Mouse (Mus musculus) lung, adult 2 months (tissue): ENCODE measurements around the gene Sap30bp. TPM values are rescaled to one million over a fixed set of nuclear protein-coding genes. Genes with fewer than 3 reads are reported as not detected.
A peak's percentile ranks its signal among the peaks of the same experiment; 100 is the strongest.

Experiments
- DNase-seq: peaks from one replicate; pipeline ENCODE4 v3.0.0; 2022
- H3K4me1 ChIP-seq: fragments of 200-500 bp; 2 replicates; pipeline ENCODE4 v1.6.1; 2011; ENCODE audit warnings: low read length; ENCODE audit not compliant: control insufficient read depth, insufficient read depth
- H3K4me3 ChIP-seq: fragments of 200-500 bp; replicated peaks from 2 replicates; pipeline ENCODE3; 2011; ENCODE audit warnings: low read depth, mild to moderate bottlenecking, control low read depth, low read length; ENCODE audit errors: extremely low read depth
- CTCF ChIP-seq: fragments of 200-500 bp; IDR thresholded peaks from 2 replicates; pipeline ENCODE4 v1.5.1; 2011; ENCODE audit warnings: mild to moderate bottlenecking, low read length, control low read depth; ENCODE audit not compliant: insufficient read depth
- POLR2A ChIP-seq: fragments of 200-500 bp; IDR thresholded peaks from 2 replicates; pipeline ENCODE4 v1.6.1; 2011; ENCODE audit warnings: low read depth, mild to moderate bottlenecking, control low read depth, low read length, borderline replicate concordance; ENCODE audit errors: extremely low read depth
- WGBS: fragments of 180-500 bp; shearing (Covaris S2); methylation state at CpG from one replicate; pipeline ENCODE4 v1.1.7; 2018; 5-methylcytosine and 5-hydroxymethylcytosine counted together
- polyA plus RNA-seq: library from polyadenylated mRNA; depleted of rRNA; stranded (reverse); fragments of >200 nt; gene quantifications from 2 replicates; pipeline ENCODE4 v1.2.3, GENCODE M21; 2012

Gene Sap30bp
- polyA plus RNA-seq, 1 experiment: 23.0 TPM

GRCm38 (mm10) chr11:116005701-116006419 is 72.8 kb downstream of the Sap30bp start:
- no peak for DNase-seq
- 71% methylated on average over 9 of the region's 9 CpGs for WGBS
- Histone ChIP-seq H3K4me1 (peaks cover 5% of the 10 kb centered on the region; the same call in 1 of the 2 replicates), H3K4me3 (no peak overlapping the region)
- TF ChIP-seq POLR2A (no peak), CTCF (no peak)

DNA sequence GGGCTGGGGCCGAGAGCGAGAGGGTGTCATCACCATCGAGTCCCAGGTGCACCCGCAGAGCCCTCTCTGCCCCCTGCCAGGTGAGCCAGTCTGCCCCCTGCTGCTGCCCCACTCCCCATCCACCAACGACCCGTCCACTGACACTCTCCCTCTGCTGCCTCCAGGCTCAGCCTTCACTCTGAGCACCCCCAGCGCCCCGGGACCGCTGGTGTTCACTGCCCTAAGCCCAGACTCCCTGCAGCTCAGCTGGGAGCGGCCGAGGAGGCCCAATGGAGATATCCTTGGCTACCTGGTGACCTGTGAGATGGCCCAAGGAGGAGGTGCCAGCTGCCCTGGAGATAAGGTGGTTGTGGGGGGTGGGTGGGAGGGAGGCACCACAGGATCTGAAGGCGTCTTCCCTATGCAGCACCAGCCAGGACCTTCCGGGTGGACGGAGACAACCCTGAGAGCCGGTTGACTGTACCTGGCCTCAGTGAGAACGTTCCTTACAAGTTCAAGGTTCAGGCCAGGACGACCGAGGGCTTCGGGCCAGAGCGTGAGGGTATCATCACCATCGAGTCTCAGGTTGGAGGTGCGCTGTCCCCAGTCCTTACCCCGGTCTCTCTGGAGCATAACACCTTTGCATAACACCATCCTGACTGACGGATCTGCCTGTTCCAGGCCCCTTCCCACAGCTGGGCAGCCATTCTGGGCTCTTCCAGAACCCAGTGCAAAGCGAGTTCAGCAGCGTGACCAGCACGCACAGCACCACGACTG is 74.2 kb downstream of the Sap30bp start:
- H3K4me3 ChIP-seq: no peak overlapping the region
- H3K4me1 ChIP-seq: peaks cover 7% of the 10 kb centered on the region; the same call in 1 of the 2 replicates
- WGBS: 88% methylated on average over 28 of the region's 28 CpGs
- no peak for DNase-seq
- TF ChIP-seq CTCF (no peak), POLR2A (no peak)

DNA sequence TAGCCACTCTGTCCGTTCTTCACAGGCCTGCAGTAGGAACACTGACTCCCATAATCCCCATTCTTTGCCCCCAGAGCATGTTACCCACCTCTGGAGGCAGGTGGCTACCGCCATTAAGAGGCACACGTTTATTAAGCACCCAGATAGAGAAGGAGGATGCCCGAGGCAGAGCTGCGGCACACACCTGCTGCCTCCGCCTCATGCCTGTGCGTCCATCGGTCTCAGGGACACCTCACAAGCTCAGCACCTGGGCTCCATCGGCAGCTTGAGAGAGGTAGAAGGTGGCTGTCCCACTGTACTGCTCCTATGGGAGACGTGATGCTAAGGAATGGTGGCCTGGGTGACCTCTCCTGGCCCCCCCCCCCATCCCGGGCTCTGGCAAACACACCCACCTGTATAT is 75.3 kb downstream of the Sap30bp start:
- Histone ChIP-seq H3K4me3 (no peak overlapping the region), H3K4me1 (peaks cover 10% of the 10 kb centered on the region; the same call in 1 of the 2 replicates)
- no peak for TF ChIP-seq POLR2A
- TF ChIP-seq CTCF: no peak
- no peak for DNase-seq
- 88% methylated on average over 11 of the region's 11 CpGs for WGBS

DNA sequence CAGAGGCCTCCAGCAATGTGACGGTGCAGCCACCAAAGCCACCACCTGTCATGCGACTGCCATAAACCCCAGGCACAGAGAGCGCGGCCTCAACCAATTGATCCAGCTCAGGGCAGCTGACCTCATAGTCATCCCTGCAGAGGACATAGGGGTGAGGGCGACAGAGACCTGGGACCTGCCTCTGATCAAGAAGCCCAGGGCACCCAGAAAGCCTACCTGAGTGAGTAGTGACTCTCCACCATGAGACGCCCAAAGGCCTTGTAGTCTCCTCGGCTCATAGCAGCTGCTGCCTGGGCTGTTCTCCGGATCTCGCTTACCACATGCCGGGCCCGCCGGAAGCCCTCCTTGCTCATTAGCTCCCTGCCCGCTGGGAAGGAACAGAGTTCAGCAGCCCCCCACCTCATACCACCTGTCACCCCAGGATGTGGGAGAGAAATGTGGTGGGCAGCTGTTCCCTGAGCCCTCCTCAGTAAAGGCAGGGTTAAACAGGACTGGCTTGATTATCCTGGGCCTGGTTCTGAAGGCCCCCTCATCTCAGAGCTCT is 75.8 kb downstream of the Sap30bp start:
- no peak for TF ChIP-seq POLR2A
- no peak for TF ChIP-seq CTCF
- DNase-seq: no peak
- peaks cover 10% of the 10 kb centered on the region; the same call in 1 of the 2 replicates for H3K4me1 ChIP-seq
- WGBS: 94% methylated on average over 13 of the region's 13 CpGs
- no peak overlapping the region for H3K4me3 ChIP-seq

DNA sequence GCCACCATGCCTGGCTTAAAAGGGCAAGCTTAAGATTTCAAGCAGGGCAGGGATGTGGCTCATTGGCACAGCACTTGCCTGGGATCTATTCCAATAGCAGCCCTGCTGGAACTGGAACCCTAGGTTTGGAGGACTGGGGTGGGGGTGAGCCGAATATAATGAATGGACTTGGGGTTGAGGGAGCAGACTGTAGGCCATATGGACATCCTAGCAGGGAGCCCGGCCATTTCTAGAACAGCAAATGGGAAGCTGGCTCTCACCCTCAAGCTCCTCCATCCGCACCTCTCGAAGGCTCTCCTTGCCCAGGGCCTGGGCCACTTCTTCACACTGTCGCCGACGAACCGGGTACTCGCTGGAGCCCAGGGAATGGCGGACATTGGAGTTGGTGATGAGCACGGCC is 76.6 kb downstream of the Sap30bp start:
- no peak for DNase-seq
- no peak for TF ChIP-seq POLR2A
- no peak for TF ChIP-seq CTCF
- 96% methylated on average over 11 of the region's 11 CpGs for WGBS
- Histone ChIP-seq H3K4me1 (peaks cover 10% of the 10 kb centered on the region; the same call in 1 of the 2 replicates), H3K4me3 (no peak overlapping the region)

DNA sequence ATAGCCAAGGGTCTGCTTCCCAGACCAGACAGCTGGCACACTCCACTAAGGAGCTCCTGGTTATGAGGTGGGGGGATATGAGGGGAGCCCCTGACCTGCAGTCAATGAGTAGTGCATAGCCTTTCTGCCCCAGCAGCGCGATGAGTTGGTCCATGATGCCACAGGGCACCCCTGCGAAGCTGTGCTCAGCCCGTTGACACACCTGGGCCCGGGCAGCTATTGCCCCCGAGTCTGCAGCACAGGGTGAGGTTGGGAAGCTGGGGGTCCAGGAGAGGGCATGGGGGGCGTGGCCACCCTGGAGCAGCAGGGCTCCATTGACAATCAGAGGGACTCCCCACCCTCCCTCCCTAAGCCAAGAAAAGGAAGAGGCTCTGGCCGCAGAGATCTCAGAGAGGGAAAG is 77.1 kb downstream of the Sap30bp start:
- 91% methylated on average over 8 of the region's 8 CpGs for WGBS
- no peak for DNase-seq

GRCm38 (mm10) chr11:116010948-116011347 is 77.9 kb downstream of the Sap30bp start:
- DNase-seq: no peak
- WGBS: 84% methylated on average over 5 of the region's 5 CpGs
- no peak overlapping the region for H3K4me3 ChIP-seq
- H3K4me1 ChIP-seq: peaks cover 5% of the 10 kb centered on the region; the same call in 1 of the 2 replicates
- TF ChIP-seq CTCF (no peak), POLR2A (no peak)

More for the DNA sequence above, 77.1 kb downstream of the Sap30bp start:
- Histone ChIP-seq H3K4me3 (no peak overlapping the region), H3K4me1 (peaks cover 9% of the 10 kb centered on the region; the same call in 1 of the 2 replicates)
- TF ChIP-seq POLR2A (no peak), CTCF (no peak)

DNA sequence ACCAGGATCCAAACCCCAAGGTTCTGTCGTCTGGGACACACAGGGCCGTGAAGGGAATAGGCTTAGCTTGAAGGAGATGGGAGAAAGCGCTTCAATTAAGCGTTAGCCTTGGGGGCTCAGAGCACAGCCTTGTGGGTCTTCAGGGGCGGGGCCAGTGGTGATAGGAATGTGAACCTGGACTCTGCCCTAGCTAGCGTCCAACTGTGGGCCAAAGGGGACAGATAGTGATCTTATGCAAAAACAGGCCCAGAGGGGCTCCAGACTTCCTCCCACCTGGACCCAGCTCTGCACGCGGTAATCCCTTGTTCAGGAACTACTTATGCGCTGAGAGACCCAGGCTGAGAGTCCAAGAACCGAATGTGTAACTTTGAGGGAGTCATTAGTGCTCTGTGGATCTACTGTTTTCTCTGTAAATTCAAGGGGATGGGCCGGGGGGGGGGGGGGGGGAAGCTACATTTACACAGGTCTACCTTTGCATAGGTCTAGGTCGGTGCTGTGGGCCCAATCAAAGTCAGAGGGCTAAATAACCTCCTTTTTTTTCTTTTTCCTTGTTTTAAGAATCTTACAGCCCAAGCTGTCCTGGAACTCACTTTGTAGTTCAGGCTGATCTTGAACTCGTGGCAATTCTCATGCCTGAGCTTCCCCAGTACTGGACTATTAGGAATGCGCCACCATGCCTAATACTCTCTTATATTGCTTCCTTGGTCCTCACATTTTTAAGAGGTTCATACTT is 78.6 kb downstream of the Sap30bp start:
- H3K4me1 ChIP-seq: peaks cover 5% of the 10 kb centered on the region; the same call in 1 of the 2 replicates
- no peak for TF ChIP-seq POLR2A
- no peak for TF ChIP-seq CTCF
- no peak for DNase-seq
- WGBS: 39% methylated on average over 14 of the region's 14 CpGs
- peak overlapping the region; percentile 81 for H3K4me3 ChIP-seq

GRCm38 (mm10) chr11:116012262-116012947 is 79.3 kb downstream of the Sap30bp start, which contains the start of gene Galk1:
Galk1 (minus strand) TSS chr11:116012719.
- DNase-seq: peak; percentile 86
- H3K4me3 ChIP-seq: peak within 1 kb of the TSS; percentile 81
- peaks cover 5% of the 10 kb centered on the region; the same call in 1 of the 2 replicates for H3K4me1 ChIP-seq
- TF ChIP-seq CTCF (no peak), POLR2A (peak; percentile 29; the same call in 1 of the 2 replicates)
- WGBS: under 1% methylated on average over 55 of the region's 55 CpGs
